Mouse (Mus musculus) frontal cortex, postnatal 14 days (tissue): ENCODE results near the gene Dync2h1.
A peak's percentile ranks its signal among the peaks of the same experiment; 100 is the strongest.
"Not testable (repeated sequence)": the region's sequence is repeated elsewhere in the genome, so short reads cannot be mapped to it uniquely, and the experiment has no call there.

Experiments used
- DNase-seq, 2 experiments: peaks; one replicate each; pipeline ENCODE4 v3.0.0; 2022; ENCODE audit warnings: low spot score in 2 of 2

Dync2h1 gene

DNA sequence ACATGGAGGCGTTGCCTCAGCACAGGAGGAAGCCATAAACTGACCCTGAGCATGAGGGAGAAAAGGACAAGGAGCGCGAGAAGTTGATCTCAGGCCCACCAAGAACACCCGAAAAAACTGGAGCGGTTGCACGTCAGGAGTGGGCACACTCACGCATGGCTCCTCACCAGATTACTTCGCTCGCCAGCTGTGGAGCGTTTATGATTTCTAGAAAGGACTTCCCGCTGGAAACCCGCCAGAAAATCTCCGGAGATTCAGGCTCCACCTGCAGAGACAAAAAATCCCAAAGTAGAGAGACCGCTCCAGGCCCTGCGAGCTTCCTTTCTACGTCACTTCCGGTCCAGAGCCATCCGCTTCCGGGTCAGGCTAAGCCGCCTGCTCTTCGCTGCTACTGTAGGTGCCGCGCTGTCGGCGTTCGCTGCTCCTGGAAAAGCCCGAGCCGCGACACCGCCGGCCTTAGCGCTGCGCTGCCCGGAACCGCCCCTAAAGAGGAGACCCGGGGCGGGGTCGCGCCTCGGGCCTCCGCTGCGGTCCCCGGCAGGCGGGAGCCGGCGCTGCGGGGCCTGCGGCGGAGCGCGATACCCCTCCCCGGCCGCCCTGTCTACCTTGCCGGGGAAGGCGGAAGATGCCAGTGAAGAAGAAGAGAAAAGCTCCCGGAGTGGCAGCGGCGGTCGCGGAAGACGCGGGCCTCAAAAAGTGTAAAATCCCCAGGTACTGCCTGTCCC is at the start of gene Dync2h1, which contains the start of gene Dcun1d5:
Gene Dync2h1, minus strand, starts transcription at position 275 of the 725 bp plus-strand sequence.
Gene Dcun1d5, plus strand, starts transcription at position 349 of the 725 bp plus-strand sequence.
- DNase-seq = peak; percentile 87 to 90

DNA sequence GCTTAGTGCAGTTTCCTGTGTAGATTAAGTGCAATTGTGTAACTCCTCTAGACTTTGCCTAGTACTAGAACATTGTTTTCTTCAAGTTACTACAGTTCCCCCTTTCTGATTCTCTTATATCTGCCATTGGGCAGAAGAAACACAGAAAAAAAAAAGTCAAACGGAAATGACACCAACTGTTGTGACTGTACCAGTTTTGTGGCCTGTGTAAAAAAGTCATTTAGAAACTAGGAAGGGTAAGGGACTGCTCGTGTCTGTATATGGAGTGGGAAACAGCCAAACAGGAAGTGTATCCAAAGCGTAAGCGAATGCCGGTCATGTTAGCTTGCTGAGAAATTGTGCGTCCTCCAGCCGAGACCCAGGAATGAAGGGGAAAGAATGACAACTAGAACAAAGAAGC is 37.2 kb upstream of the Dync2h1 start:
- no peak for DNase-seq

DNA sequence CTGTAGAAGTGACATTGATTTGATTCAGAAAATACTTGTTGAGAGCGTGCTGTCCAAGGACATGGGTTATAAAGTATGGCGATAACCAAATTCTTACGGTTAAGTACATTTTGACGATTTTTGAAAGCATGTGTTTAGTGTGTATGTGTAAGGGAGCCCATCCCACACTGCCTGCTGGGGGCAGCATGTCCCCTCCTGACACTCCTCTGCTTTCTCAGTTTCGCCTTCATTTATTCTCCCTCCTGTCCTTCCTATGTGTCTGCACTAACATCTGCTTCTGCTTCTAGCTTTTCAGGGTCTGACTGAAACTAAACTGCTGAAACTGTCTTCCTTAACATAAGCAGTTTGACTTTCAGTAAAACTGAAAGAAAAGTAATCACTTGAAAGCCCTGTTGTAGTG is 36.8 kb upstream of the Dync2h1 start:
- no peak for DNase-seq

DNA sequence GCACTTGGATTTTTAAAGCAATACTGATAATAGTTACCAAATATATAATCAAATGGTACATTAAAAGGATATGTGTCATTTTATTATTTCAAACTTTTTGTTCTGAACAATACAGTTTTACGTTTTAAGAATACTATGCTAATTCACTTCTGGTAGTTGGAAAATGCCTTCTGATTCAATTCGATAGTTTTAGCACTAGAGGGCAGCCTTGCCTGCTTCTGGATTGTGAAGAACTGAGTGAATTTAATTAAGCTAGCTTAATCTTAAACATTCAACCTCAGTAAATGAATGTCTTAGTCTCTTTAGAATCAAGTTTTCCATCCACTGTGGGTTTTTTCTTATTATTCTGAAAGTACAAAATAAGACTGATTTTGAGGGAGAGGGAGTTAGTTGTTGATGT is 32.0 kb upstream of the Dync2h1 start:
- no peak for DNase-seq

DNA sequence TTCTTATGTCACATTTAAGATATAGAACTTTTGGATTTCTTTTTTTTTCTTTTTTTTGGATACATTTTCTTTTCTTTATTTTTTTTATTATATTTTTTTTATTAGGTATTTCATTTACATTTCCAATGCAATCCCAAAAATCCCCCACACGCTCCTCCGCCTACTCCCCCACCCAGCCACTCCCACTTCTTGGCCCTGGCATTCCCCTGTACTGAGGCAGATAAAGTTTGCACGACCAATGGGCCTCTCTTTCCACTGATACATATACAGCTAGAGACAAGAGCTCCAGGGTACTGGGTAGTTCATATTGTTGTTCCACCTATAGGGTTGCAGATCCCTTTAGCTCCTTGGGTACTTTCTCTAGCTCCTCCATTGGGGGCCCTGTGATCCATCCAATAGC is 6.4 kb upstream of the Dync2h1 start:
- not testable (repeated sequence) for DNase-seq

DNA sequence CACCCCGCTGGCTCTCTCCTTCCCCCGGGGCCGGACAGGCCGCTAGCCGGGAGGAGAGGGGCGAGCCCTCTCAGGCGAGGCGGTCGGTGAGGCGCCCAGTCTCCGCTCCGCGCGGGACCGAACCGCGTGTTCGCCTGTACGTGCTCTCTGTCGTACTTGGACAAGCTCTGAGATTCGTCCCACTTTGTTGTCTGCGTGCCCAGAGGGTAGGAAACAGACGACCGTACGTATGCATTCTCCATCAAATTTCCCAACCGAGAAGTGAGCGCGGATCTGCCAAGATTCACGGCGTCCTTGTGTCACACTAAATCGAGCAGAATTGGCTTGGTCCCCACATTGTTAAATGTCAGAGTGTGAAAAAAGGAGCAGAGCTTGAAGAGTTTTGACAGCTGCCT is 648 bp upstream of the Dync2h1 start:
- peak in 1 of 2 experiments; percentile 31 for DNase-seq

DNA sequence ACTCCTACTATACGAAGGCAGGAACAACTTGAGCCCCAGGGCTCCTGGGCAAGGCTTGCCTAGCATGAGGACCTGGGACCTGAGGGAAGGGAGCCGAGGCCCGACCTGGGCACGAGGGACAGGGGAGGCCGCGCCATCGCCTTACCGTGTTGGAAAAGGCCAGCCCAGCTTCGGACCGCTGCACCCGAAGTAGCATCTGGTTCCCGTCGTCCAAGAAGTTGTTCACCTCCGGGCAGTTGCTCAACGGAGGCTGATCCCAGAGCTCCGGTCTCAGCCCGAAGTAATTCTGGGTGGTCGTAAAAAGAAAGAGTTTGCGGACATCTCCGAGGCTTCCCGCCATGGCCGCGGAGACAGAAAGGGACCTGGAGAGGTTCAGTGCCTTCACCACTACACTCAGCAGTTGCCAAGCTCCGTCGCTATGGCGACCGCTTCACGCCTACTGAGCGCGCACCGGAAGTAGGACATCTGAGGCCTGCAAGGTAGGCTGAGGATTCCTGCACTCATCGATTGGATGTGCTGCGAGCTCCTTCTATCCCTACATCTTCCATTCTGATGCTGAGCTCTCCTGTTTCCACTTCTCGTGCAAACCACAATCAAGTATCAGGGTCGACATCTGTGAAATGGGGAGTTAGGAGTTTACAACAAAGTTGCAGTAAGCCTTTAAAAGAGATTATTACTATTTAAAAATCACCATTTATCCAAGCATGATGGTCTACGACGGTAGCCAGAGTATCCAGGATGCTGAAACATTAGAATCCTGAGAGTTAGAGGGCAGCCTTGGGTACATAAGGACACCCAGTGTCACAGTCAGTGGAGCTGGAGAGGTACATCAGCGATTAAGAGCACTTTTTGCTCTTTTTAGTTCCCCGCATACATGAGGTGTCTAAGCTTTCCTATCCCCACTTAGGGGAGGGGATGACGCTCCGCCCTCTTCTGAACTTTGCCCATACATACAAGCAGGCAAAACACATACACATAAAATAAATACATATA is 7.3 kb downstream of the Dync2h1 start:
- peak; percentile 83 to 90 for DNase-seq

DNA sequence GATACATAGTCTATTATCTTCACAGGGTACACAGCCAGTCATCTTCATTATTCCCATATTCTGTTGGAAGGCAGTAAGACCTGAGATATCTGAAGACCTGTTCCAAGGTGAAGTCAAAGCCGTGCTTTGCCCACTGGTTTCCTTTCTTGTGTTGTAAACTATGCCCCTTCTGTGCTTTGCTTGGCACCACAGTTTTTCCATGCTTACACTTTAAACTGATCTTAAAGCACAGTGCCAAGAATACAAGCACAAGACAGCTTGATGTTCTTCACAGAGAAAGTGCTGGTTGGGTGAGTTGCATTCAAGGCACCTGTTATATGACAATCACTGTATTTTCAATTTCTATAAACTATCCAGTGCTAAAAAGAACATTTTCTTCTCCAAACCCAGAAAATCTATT is 10.5 kb downstream of the Dync2h1 start:
- no peak for DNase-seq

DNA sequence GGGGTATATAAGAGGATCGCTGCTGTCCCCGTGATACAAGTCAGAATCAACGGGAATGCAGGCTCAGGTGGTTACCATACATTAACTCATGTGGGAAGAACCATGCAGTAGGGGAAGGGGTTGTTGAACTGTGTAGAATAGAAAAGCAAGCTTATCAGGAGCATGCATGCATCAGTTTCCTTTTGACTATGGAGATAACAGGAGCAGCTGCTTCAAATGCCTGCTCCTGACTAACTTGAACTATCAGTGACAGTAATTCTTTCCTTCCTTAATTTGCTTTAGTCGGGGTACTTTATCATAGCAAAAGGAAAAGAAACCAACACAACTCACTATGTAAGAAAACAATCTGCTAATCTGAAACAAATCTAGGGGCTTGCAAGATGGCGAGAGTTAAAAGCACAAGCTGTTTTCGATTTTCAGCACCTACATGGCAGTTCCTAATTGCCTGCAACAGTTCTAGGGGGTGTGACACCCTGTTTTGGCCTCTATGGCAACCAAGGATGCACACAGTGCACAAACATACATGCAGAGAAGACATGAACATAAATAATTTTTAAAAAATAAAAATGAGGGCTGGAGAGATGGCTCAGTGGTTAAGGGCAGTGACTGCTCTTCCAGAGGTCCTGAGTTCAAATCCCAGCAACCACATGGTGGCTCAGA is 16.8 kb downstream of the Dync2h1 start:
- DNase-seq = no peak

DNA sequence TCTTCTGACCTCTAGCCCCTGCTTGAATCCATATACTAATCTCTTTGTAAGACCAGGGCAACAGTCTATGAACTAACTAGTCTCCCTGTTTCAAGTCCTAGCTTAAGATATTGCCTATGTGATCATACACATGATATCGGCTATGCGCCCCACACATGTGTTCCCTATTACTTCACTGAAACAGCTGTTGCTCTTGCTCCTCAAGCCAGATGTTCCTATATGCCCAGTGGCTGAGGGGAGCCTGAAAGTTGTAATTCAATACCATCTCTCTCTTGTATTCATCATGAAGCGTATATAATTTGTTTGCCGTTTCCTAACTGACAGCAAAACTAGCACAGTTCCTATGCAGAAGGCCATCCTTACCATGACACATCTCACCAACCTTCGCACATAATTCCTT is 23.6 kb downstream of the Dync2h1 start:
- no peak for DNase-seq

DNA sequence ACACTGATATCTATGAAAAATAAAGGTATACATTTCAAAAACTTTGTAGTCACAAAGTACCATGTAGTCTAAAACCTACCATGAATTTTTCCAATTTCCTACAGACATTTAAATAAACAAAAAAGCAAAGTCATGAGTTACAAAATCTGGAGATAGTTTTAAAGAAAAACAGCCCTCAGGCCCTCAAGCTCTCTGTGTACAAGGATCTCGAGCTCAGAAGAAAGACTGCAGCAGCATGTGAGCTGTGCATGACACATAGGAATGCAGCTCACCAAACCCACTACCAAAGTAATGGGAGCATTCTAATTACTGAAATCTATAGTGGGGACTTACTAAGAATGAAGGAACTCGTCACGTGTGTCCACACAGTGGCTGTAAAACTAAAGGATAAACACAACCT is 24.5 kb downstream of the Dync2h1 start:
- DNase-seq = no peak

DNA sequence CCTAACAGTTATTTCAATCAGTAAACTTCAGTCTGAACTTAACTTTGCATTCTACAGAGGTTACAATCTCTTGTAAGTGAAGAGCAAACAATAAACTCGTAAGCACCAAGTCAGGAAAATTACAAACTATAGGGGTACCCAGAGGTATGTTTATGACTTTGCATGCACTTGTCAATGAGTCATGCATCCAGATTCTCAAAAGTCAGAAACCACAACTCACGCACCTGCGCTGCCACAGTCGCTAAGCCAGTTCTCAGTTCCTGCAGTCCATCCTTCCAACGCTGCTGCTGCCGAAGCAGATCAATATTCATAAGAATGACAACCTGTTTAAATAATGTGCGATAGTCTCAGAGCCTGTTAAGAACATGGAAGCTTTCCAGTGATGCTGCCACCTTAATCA is 25.6 kb downstream of the Dync2h1 start:
- no peak for DNase-seq

DNA sequence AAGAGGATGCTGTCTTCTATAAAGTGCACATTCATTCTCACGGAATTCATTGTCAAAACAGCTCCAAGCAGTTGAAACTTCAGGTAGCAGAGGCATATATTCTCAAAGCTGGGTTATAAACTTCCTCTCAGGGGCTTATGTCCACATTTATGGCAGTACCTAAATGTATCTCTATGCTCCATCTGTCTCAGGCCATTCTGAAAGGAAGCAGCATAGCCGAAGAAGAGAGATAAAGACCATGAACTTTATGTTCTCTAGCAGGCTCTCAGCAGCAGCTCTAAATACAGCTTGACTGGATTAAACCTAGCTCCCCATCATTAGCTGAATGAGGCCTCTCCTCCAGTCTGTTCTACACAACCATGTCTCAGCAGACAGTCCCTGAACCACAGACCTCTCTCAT is 29.9 kb downstream of the Dync2h1 start:
- DNase-seq = no peak

DNA sequence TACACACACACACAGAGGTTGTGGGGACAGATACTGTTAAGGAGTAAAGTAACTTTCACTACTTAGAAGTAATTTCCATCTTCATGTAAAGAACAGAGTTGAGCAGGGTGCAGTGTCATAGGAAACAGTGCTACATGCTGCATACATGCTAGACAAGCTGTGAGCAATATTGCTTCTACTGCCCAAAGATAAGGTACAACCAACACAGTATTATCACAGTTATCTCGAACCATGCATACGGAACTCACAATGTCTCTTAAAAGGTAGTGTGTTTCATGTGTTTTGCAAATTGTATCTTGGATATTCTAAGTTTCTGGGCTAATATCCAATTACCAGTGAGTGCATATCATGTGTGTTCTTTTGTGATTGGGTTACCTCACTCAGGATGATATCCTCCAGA is 61.4 kb downstream of the Dync2h1 start:
- no peak for DNase-seq

DNA sequence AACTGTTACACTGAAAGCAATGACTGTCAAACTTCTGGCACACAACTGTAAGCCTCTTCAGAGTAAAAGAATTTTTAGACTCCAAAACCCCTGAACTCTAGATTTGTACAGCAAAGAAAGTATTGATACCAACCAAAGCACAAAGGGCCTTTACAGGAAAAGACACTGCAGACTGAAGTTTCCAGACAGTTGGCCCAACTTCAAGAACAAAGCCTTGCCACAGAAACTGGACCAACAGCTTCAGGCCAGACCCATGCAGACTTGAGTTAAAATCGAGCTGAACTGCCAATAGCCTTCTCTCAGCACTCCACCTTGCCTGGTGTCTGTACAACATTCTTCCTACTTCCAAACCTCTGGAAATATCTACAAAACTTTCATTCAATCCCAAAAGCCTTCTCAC is 74.1 kb downstream of the Dync2h1 start:
- no peak for DNase-seq

DNA sequence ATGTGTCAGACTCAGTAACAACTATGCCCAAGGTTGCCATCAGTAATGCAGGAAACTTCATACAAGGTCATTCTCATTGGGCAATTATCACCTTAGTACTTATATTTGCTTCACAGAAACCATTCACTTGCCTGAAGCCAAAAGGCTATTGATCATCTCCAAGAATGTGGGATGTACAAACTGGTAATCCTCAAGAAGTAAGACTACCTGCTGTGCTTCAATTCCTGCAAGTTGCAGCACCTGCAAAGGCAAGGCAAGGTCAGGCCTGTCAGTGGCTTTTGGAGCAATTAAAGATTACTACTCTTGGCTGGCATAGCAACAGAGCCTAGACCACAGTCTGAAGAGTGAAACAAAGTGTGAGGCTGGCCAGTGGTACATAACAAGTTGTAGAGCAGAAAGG is 82.9 kb downstream of the Dync2h1 start:
- no peak for DNase-seq

DNA sequence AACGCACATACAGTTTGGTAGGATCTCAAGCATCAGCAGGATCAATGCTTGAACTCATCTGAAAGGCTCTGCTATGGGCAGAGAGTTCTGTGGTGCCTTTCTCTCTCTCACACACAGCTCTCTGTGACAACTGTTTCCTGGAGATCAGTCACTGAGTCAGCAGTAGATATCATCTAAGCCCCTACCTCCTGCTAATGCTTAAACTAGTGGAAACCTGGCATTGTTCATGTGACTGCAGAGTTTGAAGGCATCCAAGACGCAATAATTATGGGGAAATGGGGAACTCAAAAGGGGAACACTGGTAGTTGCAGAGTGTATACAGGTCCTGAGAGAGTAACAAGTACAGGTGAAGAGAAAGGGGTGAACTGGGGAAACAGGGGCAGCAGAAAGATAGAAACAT is 109.6 kb downstream of the Dync2h1 start:
- DNase-seq = no peak

DNA sequence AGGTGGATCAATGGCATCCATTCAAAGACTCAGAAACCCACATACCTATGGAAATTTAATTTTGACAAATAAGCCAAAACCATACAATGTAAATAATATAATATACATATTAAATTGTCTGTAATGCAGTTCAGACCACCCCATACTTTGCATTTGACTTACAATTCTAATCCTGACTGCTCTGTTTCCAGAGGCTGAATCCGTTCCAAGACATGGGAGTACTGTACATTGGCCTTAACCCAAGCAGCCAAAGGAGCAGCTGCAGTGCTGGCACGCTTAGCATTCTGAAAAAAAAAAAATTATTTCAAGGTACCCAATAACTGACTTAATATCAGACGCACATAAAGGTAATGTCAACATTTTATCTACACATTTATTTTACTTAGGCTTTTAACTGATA is 113.4 kb downstream of the Dync2h1 start:
- no peak for DNase-seq

DNA sequence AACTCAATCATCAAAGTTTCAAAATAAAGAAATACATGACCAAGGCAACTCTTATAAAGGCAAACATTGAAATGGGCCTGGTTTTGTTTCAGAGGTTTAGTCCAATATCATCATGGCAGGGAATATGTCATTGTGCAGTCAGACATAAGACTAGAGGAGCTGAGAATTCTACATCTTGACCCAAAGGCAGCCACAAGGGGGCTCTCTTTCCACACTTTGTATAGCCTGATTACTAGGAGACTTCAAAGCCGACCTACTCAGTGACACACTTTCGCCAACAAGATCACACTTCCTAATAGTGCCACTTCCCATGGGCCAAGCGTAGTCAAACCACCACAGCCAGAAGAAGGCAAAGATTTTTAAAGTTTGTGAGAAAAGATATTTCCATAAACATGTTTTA is 133.7 kb downstream of the Dync2h1 start:
- DNase-seq = no peak

DNA sequence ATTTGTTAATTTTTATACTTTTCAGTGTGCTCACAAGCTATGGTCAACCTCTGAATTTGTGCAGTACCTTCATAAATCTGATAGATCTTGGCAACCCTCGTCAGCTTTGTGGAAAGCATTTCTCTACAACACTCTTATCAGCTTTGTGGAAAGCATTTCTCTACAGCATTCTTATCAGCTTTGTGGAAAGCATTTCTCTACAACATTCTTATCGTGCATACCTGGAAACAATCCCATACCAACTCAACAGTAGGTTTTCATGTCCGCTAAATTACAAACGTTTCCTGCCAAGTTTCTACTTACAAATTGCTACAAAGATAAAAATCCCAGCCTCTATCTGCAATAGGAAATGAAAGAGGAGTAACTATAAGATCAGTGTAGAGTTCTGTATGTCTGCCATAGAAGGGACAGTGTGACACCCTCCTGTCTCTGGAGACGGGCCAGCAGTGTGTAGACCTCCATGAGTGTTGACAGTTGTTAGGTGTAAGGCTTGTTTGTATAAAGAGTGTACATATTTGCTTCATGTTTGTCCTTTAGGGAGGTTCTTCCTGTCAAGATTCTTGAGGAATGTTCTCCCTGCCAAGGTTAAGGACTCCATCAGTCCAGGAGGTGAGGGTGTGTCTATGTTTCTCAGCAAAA is 141.5 kb downstream of the Dync2h1 start:
- DNase-seq = no peak

DNA sequence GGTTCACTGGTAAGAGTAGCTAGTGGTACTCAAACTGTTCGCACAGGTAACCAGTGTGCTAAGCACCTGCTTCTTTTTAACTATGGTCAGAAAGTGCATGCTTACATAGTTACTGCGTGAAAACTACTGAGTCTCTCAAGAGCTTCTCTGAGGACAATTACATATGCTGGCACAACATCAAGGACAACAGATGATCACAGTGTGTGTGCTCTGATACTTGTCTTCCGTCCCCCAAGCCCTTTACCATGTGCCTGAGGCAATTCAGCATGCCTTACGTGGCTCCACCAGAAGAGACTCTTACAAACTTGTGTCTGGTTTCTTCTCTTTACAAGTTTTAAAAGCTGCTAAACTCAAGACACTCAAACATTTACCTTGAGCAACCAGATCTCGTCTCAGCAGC is 143.0 kb downstream of the Dync2h1 start:
- DNase-seq = no peak

DNA sequence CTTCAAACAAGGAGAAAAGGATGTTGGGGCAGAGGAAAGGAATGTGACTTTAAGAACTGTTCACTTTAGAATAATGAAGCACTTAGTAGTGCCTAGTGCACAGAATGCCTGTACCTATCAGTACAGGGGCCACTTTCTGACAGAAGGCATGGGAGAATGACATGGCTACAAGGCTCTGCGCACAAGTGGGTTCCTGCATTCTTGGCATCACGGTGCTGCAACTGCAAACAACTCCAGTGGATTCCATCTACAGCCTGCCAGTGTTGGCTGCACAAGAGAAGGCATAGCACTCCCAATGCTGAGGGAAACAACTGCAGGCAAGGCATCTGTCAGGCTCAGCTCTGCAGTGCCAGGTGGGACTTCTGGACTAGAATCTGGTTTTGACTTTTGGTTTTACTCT is 151.7 kb downstream of the Dync2h1 start:
- DNase-seq = no peak
